9 mouse cellular contexts compared by ENCODE assay signal in the genomic region with DNA sequence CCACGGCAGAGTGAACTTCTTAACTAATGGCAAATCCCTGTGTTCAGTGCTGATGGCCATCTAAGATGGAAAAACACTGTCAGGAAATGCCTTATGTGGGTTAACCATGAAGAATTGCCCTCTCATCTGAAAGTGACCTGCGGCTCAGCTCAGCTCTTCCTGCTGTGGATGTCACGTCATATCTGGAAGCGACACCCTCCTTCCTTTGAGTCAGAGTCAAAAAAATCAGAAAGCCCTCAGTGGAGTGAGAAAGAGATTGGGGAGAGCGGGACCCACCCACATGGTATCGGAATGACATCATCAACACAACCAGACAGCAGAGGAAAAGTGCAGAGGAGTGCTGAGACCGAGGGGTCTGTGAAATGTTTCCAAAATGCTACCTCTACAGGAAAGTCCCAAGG. TPM values are rescaled to one million over a fixed set of nuclear protein-coding genes. Genes with fewer than 3 reads are reported as not detected.
DNase-seq lines count a peak whose midpoint lies in the region; ATAC-seq lines count a peak whose summit lies in the region.
"Had no signal": no experiment of that assay in that cellular context is flagged by ENCODE, and none has a peak within 500 bp of the region (broad histone marks: within the 10 kb centered on the region; RNA-seq: fewer than 3 reads in every experiment).

No protein-coding gene starts in this region.

- no peaks in the 10 kb centered on the region for H3K36me3 ChIP-seq in forebrain, embryonic 11.5 days (ENCODE audit: control insufficient read depth, insufficient read depth, low read length)
- H3K36me3 ChIP-seq in forebrain, embryonic 10.5 days (replicated peaks) = no peaks in the 10 kb centered on the region
- H3K36me3 ChIP-seq in kidney, embryonic 16.5 days (ENCODE audit: insufficient read depth, low read length) = no peaks in the 10 kb centered on the region
- H3K36me3 ChIP-seq: G1E had no signal

- H3K4me1 ChIP-seq in forebrain, embryonic 11.5 days (replicated peaks; ENCODE audit: control insufficient read depth, insufficient read depth, low read length) = peaks cover 4% of the 10 kb centered on the region; the same call in 1 of the 2 replicates
- peaks cover 23% of the 10 kb centered on the region for H3K4me1 ChIP-seq in forebrain, embryonic 10.5 days
- peaks cover 16% of the 10 kb centered on the region for H3K4me1 ChIP-seq in kidney, embryonic 16.5 days (ENCODE audit: insufficient read depth, low read length)

- WGBS in forebrain, embryonic 11.5 days = 71% methylated on average over 7 of the region's 7 CpGs
- WGBS in forebrain, embryonic 10.5 days = 68% methylated on average over 7 of the region's 7 CpGs
- 51% methylated on average over 7 of the region's 7 CpGs for WGBS in kidney, embryonic 16.5 days

- H3K27me3 ChIP-seq in forebrain, embryonic 11.5 days (ENCODE audit: control insufficient read depth, insufficient read depth, low read length) = no peaks in the 10 kb centered on the region
- no peaks in the 10 kb centered on the region for H3K27me3 ChIP-seq in forebrain, embryonic 10.5 days (ENCODE audit: poor library complexity, severe bottlenecking)
- H3K27me3 ChIP-seq in kidney, embryonic 16.5 days (ENCODE audit: insufficient read depth, low read length) = no peaks in the 10 kb centered on the region

- no peaks in the 10 kb centered on the region for H3K9me3 ChIP-seq in forebrain, embryonic 11.5 days (ENCODE audit: control insufficient read depth, low read length)
- no peaks in the 10 kb centered on the region for H3K9me3 ChIP-seq in forebrain, embryonic 10.5 days
- no peaks in the 10 kb centered on the region for H3K9me3 ChIP-seq in kidney, embryonic 16.5 days (ENCODE audit: low read length)
- H3K9me3 ChIP-seq: G1E had no signal

- peak; percentile 27; the same call in 1 of the 2 replicates for ATAC-seq in forebrain, embryonic 11.5 days (replicated peaks; ENCODE audit: low FRiP score)
- peak; percentile 68 for ATAC-seq in CD4-positive, CD25-positive, alpha-beta regulatory T cell, adult 4 months
- no peak for ATAC-seq in kidney, embryonic 16.5 days (ENCODE audit: low FRiP score, low TSS enrichment)

- no peak overlapping the region for H3K4me2 ChIP-seq in forebrain, embryonic 11.5 days (ENCODE audit: low read depth, low read length, severe bottlenecking)
- H3K4me2 ChIP-seq in kidney, embryonic 16.5 days (replicated peaks; ENCODE audit: low read depth, low read length) = peak overlapping the region; percentile 50

- H3K4me3 ChIP-seq in forebrain, embryonic 11.5 days (ENCODE audit: low read depth, low read length) = no peak overlapping the region
- no peak overlapping the region for H3K4me3 ChIP-seq in forebrain, embryonic 10.5 days
- H3K4me3 ChIP-seq in kidney, embryonic 16.5 days (ENCODE audit: low read length) = no peak overlapping the region

- H3K27ac ChIP-seq in forebrain, embryonic 11.5 days (ENCODE audit: low read depth, low read length) = no peak overlapping the region
- H3K27ac ChIP-seq in forebrain, embryonic 10.5 days = no peak overlapping the region
- peak overlapping the region; percentile 46; the same call in 1 of the 2 replicates for H3K27ac ChIP-seq in kidney, embryonic 16.5 days (ENCODE audit: low read length)

- no peak for DNase-seq in forebrain, embryonic 11.5 days (ENCODE audit: low spot score)
- no peak for DNase-seq in forebrain, embryonic 10.5 days (ENCODE audit: extremely low spot score, low spot score)
- peak; percentile 27 to 46 for DNase-seq in frontal cortex, postnatal 10 days (ENCODE audit: low spot score in 2 of 2)
- peak; percentile 49 to 67 for DNase-seq in right cerebral cortex, adult 2 months (ENCODE audit: low spot score in 2 of 2)
- no peak for DNase-seq in embryo, embryonic 11 days
- no peak for DNase-seq in spleen, adult 12 weeks (ENCODE audit: low spot score)

- no peak overlapping the region for H3K9ac ChIP-seq in forebrain, embryonic 11.5 days (ENCODE audit: low read length)
- no peak overlapping the region for H3K9ac ChIP-seq in kidney, embryonic 16.5 days (replicated peaks; ENCODE audit: low read length)

RNA-seq across cellular contexts. Expression of a gene that starts 39.3 kb away (rescaled TPM):
- polyA plus RNA-seq in forebrain, embryonic 11.5 days (2014; fragmentation: Nextera tagmentation; extraction: Ambion mirVana) = 841 and 893 TPM in 2 replicates
- 917 and 919 TPM in 2 replicates for polyA plus RNA-seq in forebrain, embryonic 10.5 days (2016; fragmentation: Nextera tagmentation; extraction: Ambion mirVana)
- 100 to 1,000 TPM; 498 to 562 TPM for polyA plus RNA-seq in CD4-positive, CD25-positive, alpha-beta regulatory T cell, adult 4 months (2017; shearing (Covaris generic))
- 618 and 645 TPM in 2 replicates for polyA plus RNA-seq in kidney, embryonic 16.5 days (2015; fragmentation: Nextera tagmentation; extraction: Ambion mirVana)

RNA-seq across cellular contexts. Expression of a gene that starts 39.4 kb away (rescaled TPM):
- 0.07 TPM in 1 of 2 replicates, not detected in the other for polyA plus RNA-seq in forebrain, embryonic 11.5 days (2014; fragmentation: Nextera tagmentation; extraction: Ambion mirVana)
- polyA plus RNA-seq in forebrain, embryonic 10.5 days (2016; fragmentation: Nextera tagmentation; extraction: Ambion mirVana) = 0.09 and 0.20 TPM in 2 replicates
- not detected for polyA plus RNA-seq in CD4-positive, CD25-positive, alpha-beta regulatory T cell, adult 4 months (2017; shearing (Covaris generic))
- polyA plus RNA-seq in kidney, embryonic 16.5 days (2015; fragmentation: Nextera tagmentation; extraction: Ambion mirVana) = not detected in 2 replicates
- polyA plus RNA-seq: G1E had no signal

RNA-seq across cellular contexts. Expression of a gene that starts 40.6 kb away (rescaled TPM):
- 11.2 and 12.5 TPM in 2 replicates for polyA plus RNA-seq in forebrain, embryonic 11.5 days (2014; fragmentation: Nextera tagmentation; extraction: Ambion mirVana)
- 13.4 and 15.5 TPM in 2 replicates for polyA plus RNA-seq in forebrain, embryonic 10.5 days (2016; fragmentation: Nextera tagmentation; extraction: Ambion mirVana)
- 10 to 100 TPM; 51.3 to 58.6 TPM for polyA plus RNA-seq in CD4-positive, CD25-positive, alpha-beta regulatory T cell, adult 4 months (2017; shearing (Covaris generic))
- polyA plus RNA-seq in kidney, embryonic 16.5 days (2015; fragmentation: Nextera tagmentation; extraction: Ambion mirVana) = 23.5 and 26.2 TPM in 2 replicates
- polyA plus RNA-seq: G1E had no signal

RNA-seq across cellular contexts. Expression of a gene that starts 56.4 kb away (rescaled TPM):
- 51.6 and 53.9 TPM in 2 replicates for polyA plus RNA-seq in forebrain, embryonic 11.5 days (2014; fragmentation: Nextera tagmentation; extraction: Ambion mirVana)
- 64.1 and 66.8 TPM in 2 replicates for polyA plus RNA-seq in forebrain, embryonic 10.5 days (2016; fragmentation: Nextera tagmentation; extraction: Ambion mirVana)
- 10 to 100 TPM in 1 of 2 experiments, 1 to 10 TPM in 1; 9.6 to 10.2 TPM for polyA plus RNA-seq in CD4-positive, CD25-positive, alpha-beta regulatory T cell, adult 4 months (2017; shearing (Covaris generic))
- 40.9 and 45.1 TPM in 2 replicates for polyA plus RNA-seq in kidney, embryonic 16.5 days (2015; fragmentation: Nextera tagmentation; extraction: Ambion mirVana)

Comparison
In these comparisons a context has a peak if more than half of its experiments do, and no peak if none do; other contexts are left out.
1. DNase-seq: peak in frontal cortex, postnatal 10 days (2 of 2) and right cerebral cortex, adult 2 months (2 of 2); none in forebrain, embryonic 11.5 days (single experiment), forebrain, embryonic 10.5 days (single experiment), embryo, embryonic 11 days (single experiment) and spleen, adult 12 weeks (single experiment).